Mouse (Mus musculus) heart, adult 11 months (tissue): ENCODE measurements around the gene Ccn1.
A peak's percentile ranks its signal among the peaks of the same experiment; 100 is the strongest.

Experiments used
- DNase-seq: peaks from one replicate; pipeline ENCODE4 v3.0.0; 2022

The Ccn1 gene

DNA sequence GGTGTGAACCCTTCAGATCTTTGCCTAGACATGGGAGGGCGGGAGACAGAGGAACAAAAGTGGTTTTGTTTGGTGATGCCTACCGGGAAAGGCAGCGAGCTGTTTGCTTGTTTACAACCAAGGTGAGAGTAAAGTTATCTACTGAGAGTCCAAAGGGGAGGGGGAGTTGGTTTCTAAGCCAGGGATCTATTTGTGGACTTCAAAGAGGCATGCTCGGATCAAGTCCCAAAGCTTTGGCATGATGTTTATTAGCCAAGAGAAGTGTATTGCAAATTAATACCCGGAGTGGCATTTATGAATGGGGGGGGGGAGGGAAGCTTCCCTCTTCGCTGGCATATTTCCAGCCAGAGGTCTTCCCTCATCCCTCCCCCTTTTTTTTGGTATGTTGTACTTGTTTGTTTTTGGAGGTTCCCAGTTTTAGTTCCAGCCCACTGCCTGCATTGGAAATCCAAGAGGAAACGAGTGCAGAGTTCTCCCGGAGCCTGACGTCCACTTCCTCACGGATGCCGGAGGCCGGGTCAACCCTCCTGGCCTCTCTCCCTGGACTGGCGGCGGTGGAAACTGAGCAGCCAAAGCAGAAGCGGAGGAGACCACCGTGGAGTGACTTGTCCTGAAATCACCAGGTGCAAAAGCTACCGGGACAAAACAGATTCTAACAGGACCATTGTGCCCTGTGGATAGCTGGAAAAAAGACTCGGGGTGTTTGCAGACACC, 674 bp upstream of the Ccn1 start:
- peak; percentile 99 for DNase-seq

DNA sequence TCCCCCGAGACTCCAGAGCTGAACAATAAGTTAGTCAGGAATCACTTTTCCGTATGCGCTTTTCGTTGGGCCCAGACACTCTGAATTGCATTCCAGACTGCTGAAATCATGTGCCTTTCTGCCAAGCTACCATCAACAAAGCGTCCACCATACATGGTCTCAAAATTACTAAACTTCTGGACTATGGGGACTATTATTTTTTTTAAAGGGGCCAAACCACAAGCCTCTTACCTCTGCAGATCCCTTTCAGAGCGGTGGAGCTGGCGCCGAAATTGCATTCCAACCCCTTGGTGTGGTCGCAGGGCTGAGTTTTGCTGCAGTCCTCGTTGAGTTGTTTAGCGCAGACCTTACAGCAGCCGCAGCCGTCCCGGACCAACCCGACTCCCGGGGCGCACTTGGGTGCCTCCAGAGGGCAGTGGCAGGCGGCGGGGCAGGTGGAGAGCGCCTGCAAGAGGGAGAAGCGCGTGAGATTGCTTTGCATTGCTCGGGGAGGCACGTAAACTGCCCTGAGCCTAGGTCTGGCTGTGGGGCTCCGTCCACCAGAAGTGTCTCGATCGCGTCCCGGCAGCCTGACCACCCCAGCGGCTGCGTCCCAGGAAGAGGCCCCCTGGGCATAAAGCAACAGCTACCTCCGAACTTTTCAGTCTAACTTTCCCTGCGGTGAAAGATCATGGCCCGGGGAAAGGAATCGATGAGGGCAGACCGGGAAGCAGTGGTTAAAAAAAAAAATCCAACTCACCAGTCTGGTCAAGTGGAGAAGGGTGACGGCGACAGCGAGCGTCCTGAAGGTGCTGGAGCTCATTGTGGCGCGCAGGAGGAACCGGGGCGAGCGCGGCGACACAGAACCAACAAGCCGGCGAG, 560 bp downstream of the Ccn1 start:
- DNase-seq: peak; percentile 97

DNA sequence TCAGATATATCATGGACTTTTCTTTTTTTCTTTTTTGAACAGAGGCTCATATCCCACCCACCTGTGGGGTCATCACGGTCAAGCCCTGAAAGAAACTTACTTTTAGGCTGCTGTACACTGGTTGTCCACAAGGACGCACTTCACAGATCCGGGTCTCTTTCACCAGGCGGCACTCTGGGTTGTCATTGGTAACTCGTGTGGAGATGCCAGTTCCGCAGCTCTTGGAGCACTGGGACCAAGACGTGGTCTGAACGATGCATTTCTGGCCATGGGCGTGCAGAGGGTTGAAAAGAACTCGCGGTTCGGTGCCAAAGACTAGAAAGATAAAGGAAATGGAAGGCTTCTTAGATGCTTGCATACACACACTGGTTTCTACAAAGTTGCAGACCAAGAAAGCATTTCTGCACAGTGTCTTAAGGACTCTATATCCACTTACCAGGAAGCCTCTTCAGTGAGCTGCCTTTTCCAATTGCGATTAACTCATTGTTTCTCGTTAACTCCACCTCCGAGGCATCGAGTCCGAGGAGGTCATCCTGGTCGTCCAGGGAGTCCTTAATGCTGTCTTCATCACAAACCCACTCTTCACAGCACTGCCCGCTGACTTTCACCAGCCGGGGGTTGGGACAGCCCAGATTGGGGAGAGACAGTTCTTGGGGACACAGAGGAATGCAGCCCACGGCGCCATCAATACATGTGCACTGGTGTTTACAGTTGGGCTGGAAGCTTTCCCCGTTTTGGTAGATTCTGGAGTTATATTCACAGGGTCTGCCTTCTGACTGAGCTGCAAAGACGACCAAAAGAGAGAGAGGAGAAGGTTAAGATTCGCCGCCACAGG, 1.5 kb downstream of the Ccn1 start:
- peak; percentile 96 for DNase-seq

DNA sequence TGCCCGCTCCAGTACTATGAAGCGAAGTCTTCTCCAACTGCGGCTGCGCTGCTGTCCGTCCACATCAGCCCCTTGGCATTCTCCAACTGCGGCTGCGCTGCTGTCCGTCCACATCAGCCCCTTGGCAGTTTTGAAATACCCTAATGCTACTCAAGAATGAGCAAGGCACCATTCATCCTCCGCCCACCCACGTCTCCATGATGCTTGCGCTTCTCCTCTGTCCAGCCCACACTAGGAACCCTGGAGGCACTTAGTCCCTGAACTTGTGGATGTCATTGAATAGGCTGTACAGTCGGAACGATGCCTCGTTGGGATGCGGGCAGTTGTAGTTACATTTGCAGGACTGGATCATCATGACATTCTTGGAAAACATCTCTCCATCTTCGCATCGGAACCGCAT, 2.4 kb downstream of the Ccn1 start:
- DNase-seq: peak; percentile 91

DNA sequence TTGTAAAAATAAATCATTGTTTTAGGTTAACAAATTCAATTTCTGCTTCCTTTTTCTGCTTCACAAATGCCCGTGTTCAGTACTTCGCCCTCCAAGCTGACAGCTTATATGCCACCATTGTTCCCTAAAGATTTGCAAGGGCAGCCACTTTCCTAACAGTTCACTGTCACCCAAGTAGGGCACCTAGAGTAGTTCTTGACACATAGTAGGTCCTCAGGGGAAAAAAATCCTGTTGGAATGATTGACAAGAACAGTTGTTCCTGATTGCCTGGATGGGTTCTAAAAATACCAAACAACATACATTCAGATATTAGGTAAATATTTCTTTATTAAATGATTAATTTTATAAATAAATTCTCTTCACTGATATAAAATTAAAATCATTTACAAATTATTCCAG, 3.1 kb downstream of the Ccn1 start:
- DNase-seq: no peak

DNA sequence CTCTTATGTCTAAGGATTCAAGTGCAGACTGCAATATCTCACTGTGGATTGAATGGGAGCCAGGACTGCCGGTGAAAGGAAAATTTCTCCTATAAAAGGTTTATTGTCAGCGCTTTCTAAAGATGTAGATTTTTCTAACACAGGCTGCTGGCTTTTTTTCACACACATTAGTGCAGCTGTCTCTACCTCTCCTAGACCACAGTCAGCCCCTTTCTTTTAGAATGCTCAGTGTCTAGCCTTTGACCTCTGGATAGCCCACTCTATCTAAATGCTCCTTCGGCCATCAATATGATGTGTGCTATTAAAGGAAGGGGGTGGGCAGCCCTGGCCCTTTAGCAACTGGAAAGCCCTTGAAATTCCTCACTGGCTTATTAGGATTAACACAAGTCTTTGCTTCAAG, 3.8 kb downstream of the Ccn1 start:
- DNase-seq: peak; percentile 86

DNA sequence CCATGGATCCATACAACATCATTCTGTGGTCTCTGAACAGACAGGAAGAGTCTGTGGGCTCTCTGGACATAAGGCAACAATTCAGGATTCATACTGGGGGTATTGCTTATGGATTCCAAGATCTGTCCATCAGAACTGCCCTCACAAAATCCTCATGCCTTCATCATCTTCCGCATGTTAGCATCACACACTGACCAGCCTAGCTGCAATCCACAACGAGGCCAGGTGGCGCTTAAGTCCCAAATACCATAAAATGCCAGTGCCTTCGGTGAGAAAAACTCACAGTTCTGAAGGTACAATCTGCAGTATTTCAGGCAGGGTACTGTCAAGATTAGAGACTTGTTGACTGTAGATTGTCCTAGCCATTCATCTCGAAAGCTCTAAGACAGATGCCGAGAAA, 4.3 kb downstream of the Ccn1 start:
- peak; percentile 77 for DNase-seq

DNA sequence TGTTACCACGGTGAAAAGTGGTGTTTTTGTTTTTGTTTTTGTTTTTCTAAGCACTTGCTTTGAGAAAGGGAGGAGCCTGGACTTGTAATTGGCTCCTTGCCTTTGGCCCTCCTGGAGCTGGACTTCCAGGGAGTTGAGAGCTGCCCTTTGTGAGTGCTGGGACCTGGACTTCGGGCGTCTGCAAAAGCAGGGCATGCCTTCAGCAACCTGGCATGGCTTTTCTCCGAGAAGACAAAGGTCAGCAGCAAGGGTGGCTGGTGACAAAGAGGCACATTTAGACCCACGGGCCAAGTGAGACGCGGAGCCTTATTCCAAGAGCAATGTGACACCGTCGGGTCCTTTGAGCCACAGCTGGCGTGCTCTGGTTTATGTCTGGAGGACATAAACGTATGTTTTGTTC, 6.9 kb downstream of the Ccn1 start:
- DNase-seq: peak; percentile 90

DNA sequence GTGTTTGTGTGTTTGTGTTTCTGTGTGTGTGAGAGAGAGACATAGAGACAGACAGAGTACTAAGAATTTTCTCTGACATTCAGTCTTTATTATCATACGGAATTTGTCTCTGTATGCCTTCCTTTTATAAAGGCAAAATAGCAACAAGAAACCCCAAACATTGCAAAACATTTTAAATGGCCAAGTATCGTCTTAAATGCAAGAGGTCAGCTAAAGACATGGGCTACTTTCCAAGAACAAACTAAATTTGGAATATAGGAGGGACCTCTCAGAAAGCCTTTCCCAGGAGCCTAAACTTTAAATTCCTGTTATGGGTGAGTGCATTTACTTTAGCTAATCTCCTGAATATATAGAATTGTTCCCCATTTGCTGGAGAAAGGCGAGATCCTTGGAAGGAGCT, 7.9 kb downstream of the Ccn1 start:
- no peak for DNase-seq

DNA sequence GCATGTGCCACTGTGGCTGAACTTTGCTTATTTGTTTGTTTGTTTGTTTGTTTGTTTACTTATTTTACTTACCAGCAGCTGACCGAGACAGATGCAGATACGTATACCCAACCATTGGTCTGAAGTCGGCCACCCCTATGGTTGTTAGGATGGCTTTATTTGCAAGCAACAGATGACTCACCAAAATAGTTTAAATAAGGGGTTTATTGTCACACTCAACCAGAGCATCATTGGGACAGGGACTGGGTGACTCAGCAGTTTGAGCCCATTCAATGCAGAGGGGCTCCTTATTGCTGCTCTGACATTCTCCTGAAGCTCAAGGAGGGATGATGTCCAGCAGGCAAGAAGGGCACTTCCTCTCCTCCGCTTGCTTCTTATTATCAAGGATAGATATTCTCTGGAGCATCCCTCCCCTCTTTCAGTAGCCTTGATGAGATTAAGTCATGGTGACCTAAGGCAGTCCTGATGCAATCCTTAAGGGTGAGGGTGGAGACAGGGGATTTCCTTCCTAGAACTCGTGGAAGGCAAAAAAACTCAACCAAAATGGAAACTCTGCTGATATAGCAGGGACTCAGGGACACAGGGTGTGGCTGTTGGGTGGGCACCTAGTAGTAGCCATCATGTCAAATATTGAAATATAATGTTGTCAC, 8.6 kb downstream of the Ccn1 start:
- DNase-seq: peak; percentile 75

DNA sequence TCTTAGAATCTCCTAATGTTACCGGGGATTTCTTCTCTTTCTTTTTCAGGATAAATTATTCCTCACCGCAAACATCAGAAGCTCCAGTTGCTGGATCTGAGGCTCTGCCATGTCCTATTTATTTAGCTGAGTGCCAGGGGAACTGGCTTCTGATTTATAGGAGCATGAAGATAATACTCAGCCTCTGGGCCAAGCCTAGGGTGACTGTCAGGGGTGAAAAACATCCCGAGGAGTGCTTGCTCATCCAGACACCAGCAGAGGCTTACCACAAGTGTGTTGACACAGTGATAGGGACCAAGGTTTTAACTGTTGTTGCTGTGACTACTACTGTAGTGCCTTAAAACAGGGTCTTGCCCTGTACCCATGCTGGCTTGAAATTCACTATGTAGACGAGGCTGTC, 9.2 kb downstream of the Ccn1 start:
- DNase-seq: peak; percentile 70

DNA sequence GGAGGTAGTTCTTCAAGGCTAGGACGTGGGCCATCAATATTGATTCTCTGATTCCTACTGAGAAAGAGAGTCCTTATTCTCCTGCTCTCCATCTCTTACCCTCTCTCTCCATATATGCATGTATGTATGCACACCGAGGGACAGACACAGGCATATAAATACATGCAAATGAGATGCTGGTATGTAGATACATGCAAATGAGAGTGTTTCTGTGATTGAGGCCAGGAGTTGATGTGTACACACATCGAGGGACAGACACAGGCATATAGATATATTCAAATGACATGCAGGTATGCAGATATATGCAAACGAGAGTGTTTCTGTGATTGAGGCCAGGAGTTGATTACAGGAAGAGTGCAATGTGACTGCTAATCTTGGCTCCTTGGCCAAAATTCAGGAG, 9.6 kb downstream of the Ccn1 start:
- DNase-seq: peak; percentile 31

DNA sequence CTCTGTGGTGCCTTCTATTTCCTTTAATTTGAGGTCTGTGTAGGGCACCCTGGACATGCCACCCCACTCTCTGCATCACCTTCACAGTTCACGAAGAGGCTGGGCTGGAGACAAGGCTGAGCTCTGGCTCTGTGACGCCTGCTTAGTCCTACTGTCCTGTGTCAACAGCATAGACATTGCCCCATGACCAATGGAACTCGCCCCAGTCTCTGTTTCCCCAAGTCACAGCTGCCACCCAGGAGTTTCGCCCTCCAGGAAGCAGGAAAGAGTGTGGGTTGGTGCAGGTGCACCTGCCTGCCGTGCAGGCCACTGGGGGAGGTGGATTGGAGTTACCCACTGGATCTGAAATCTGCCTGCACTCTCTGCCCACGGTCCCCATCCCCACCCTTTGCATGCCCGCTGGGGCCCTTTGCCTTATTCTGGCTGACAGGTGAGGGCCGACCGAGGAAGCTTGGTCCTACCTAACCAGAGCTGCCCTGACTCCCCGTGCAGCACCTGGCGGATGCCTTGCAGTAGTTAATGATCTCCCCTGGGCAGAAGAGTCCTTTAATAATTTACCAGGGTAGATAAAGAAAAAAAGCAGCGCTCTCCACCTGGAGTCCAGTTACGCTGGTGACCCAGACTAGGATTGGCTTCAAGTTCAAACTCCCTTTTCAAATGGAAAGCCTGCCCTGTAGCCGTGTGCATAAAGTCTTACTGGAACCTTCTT, 15.6 kb downstream of the Ccn1 start:
- no peak for DNase-seq

DNA sequence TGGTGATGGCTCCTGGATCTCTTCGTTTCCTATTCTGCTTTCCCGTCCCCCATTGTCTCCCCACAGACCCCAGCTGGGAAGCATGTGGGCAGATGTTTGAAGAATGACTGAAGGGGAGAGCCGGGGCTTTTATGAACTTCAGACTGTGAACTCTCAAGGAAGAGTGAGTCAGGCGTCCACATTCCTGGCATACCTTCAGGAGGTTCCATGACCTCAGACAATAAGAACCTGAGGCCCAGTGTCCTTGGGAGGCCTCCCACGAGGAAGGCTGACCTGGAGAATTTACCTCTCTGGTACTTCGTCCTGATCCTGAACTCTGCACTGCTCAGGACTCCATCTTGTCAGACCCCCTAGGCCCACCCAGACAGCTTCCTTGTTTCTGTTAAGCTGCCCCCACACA, 16.9 kb downstream of the Ccn1 start:
- DNase-seq: no peak

DNA sequence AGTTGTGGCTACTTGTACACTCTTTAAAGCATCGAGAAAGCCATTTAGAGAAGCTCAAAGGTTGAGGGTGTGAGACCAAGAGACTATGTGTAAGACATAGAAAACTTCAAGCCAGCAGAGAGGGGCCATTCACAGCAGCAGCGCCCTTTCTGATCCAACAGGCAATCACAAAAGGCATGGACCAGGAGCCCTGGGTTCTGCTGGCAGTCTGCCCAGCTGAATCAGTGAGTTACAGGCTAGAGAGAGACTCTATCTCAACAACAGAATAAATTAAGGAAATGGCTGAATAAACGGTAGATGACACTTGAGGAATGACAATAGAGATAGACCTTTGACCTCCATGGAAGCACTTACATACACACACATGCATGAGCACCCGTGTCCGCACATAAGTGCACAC, 21.1 kb downstream of the Ccn1 start:
- no peak for DNase-seq

DNA sequence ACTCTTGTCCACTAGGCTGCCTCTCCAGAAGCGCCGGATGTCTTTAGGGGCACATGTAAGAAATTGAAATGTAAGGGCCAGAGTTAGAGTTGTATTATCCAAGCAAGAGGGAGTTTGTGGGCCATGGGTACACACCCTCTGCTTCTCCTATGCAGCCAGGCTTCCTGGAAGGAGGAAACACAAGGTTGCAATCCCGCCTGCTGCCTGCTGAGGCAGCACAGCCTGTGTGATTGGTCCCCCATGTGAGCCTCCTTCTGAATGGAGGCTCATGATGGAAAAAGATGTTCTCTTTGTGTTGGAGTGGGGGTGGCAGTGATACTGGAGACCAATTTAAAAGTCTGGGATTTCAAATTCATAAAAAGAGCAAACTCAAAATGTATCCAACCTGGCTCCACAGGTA, 22.0 kb downstream of the Ccn1 start:
- peak; percentile 92 for DNase-seq

DNA sequence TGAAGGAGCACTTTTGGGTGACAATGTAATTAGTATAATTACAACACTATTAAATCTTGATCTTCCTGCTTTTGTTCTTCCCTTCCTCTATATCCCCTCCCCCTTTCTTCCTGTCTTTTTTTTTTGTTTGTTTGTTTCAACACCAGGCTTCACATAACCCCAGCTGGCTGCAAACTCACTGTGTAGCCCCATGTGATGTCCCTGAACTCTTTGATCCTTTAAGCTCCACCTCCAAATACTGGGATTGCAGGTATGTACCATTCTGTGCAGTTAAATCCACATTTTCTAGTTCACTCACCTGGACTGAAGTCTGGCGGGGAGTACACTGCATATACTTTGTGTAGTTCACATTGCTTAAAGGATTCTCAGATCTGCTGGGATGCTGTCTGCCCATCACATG, 23.7 kb downstream of the Ccn1 start:
- DNase-seq: no peak

DNA sequence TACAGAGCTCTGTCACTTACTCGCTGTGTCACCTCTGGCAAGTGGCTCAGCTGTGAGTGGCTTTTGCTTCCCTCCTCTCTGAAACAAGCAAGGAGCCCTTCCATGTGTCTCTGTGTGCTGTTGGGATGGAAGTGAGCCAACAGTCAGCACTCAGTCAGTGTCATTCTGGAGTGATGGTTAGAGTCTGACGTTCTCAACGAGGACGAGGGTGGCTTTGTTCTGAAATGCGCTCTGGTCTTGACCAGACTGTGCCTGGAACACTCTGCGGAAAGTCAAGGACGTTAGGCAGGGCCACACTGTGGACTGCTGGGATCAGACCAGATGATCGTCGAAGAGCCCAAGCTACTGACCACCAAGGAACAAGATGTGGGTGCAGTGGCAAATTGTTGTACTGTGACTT, 24.2 kb downstream of the Ccn1 start:
- DNase-seq: peak; percentile 87

DNA sequence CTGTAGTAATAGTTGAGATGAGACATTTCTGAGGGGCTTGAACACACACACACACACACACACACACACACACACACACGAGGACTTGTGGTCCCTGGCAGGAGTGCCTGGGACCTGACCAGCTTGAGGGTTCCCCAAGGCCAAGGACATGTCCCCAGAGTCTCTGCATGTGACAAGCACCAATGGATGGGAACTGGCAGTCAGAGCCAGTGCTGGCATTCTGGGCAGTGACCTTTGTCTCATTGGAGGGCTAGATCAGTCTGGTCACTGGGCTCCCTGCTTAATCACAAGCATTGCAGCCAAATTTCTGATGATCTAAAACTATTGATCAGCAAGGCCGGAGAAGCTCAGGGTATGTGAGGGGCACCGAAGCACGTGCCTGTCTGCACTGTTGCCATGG, 25.0 kb downstream of the Ccn1 start:
- peak; percentile 97 for DNase-seq

DNA sequence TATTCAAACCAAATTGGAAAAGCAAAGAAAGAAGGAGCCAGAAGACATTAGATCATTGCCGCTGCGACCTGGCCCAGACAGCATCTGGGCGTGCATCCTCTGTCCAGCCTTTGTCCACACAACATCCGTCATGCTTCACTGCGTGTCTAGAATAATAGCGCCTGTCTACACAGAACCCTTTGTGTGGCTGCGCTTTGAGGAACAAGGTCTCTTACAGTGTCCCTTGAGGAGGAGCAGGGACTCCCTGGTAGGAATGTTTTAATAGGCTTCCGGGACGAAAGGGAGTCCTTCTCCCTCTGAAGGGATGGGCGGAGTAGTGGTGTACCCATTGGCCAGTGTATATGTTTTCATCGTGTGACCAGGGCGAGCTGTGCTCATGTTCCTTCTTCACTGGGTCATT, 26.7 kb downstream of the Ccn1 start:
- DNase-seq: no peak

DNA sequence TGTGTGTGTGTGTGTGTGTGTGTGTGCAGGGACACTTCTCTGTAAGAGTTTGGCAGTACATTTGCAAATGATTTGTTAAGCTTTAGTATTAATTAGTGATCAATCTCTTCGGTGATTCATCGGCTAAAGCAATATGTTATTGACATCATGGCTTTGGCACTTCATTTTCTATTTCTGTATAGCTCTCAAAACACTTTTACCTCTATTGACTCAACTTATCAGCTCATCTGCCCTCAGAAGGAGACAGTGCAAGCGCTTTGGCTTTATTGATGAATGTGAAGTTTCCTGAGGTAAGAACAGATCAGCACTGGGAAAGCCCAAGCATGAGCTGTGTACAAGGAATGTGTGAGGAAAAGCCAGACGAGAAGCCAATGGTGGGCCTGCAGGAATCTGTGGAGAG, 28.6 kb downstream of the Ccn1 start:
- no peak for DNase-seq

DNA sequence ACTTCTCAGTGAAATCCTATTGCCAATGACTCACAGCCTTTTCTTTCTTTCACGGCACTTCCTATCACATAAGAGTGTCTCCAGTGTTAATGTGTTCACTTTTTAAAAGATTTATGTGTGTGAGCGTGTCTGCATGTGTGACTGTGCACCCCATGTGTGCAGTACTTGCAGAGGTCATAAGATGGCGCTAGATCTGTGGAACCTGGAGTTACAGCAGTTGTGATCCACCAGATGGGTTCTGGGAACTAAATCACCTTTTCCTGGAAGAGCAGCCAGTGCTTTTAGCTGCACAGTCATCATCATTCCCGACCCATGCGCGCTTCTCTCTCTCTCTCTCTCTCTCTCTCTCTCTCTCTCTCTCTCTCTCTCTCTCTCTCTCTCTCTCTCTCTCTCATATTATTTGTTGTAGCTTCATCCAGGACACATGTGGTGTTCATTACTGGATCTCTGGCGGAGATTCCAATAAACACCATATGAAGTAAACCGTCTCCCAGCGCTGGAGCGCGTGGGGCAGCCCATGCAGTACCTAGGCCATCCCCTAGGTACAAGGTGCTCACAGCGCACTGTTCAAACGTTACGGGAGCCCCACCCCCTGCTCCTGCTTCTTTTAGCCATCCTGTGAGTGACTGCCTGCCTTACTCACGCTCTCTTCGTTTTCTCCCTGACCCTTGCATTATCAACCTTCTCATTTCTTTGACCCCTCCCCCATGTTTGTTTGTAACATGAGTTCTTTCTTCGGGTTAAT, 30.0 kb downstream of the Ccn1 start:
- DNase-seq: no peak
